Mouse (Mus musculus): ENCODE results near the gene Il31ra. TPM values are rescaled to one million over a fixed set of nuclear protein-coding genes. Genes with fewer than 3 reads are reported as not detected.

The Il31ra gene
- total and polyA plus RNA-seq, 3 experiments: not detected

DNA sequence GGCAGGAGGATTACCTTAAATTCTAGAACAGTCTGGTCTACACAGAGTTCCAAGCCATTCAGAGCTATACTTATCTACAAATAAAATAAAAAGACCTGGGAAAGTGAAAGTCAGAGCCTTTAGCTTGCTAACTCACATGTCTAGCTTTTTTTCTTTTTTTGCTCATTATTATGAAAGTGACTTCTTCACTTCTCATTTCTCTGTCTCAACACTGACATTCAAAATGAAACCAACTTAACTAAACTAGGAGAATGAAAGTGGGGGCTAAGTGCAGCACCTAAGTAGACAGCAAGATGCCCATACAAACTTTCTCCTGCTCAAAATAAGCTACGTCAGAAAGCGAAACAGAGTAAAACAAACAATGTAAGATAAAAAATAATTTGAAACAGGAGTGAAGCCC lies 8.4 kb upstream of the Il31ra start:
- intact Hi-C loops (cut with DNase I): no loop called here
- H3K9ac ChIP-seq (ENCODE audit: low read depth, low read length): no peak overlapping the region
- no peaks in the 10 kb centered on the region for H3K36me3 ChIP-seq (ENCODE audit: control insufficient read depth, insufficient read depth, low read length)
- WGBS: 87% methylated on average over 2 of the region's 2 CpGs
- H3K27me3 ChIP-seq (ENCODE audit: control insufficient read depth, insufficient read depth, low read length): no peaks in the 10 kb centered on the region
- no peaks in the 10 kb centered on the region for H3K4me1 ChIP-seq (ENCODE audit: control insufficient read depth, insufficient read depth, low read length)
- H3K27ac ChIP-seq: no peak overlapping the region
- TF ChIP-seq POLR2A (IDR thresholded peaks at IDR 0.05; ENCODE audit: insufficient read depth, low read depth, low read length) (no peak), CTCF (IDR thresholded peaks at IDR 0.05) (no peak), EP300 (IDR thresholded peaks at IDR 0.05; ENCODE audit: insufficient read depth, low read depth, low read length) (no peak)
- H3K4me3 ChIP-seq: no peak overlapping the region
- no peak for DNase-seq
- H3K79me2 ChIP-seq (replicated peaks; ENCODE audit: control insufficient read depth, insufficient read depth, low read length): no peaks in the 10 kb centered on the region

DNA sequence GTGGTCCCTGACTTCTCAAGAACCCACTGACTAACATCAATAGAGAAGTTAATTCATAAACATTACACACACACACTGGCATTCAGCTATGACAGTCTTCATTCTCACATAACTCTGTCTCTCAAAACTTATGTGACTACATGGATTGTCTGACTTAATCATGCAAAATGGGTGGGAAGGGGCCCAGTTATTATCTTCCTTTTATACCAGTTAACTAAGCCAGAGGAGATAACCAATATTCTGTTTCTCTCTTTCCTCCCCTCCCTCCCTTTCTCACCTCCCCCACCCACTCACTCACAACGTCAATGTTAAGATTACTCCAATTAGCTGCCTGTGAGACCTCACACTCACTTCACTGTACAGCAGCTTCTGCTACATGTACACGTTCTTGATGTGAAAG lies 3.9 kb downstream of the Il31ra start:
- no peaks in the 10 kb centered on the region for H3K36me3 ChIP-seq (ENCODE audit: control insufficient read depth, insufficient read depth, low read length)
- 30% methylated on average over 2 of the region's 2 CpGs for WGBS
- H3K4me3 ChIP-seq: no peak overlapping the region
- no peaks in the 10 kb centered on the region for H3K79me2 ChIP-seq (replicated peaks; ENCODE audit: control insufficient read depth, insufficient read depth, low read length)
- no peak for TF ChIP-seq EP300 (IDR thresholded peaks at IDR 0.05; ENCODE audit: insufficient read depth, low read depth, low read length)
- TF ChIP-seq POLR2A (IDR thresholded peaks at IDR 0.05; ENCODE audit: insufficient read depth, low read depth, low read length): no peak
- no peak for TF ChIP-seq CTCF (IDR thresholded peaks at IDR 0.05)
- H3K27me3 ChIP-seq (ENCODE audit: control insufficient read depth, insufficient read depth, low read length): 0 out of 2 replicates have a peak, but pooled peaks cover 1% of the 10 kb centered on the region
- intact Hi-C loops (cut with DNase I): no loop called here
- H3K4me1 ChIP-seq (ENCODE audit: control insufficient read depth, insufficient read depth, low read length): no peaks in the 10 kb centered on the region
- H3K9ac ChIP-seq (ENCODE audit: low read depth, low read length): no peak overlapping the region
- no peak overlapping the region for H3K27ac ChIP-seq
- DNase-seq: no peak

DNA sequence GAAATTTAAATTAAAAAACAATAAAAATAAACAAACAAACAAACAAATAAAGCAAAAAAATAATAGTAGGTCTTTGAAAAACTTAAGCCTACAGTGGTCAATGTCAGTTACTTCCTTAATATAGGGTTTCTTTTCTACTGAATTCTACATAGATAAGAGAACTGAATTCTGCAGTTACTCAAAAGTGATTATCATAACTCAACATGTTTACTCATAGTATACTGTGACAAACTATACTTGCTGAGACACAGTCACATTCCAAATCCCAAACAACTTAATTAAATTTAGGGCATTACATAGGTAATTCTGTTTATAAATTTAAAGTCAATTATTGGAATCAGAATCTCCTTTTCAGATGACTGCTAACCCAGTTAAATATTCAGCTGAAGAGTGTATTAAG lies 4.5 kb downstream of the Il31ra start:
- H3K4me1 ChIP-seq (ENCODE audit: control insufficient read depth, insufficient read depth, low read length): no peaks in the 10 kb centered on the region
- H3K4me3 ChIP-seq: no peak overlapping the region
- H3K27me3 ChIP-seq (ENCODE audit: control insufficient read depth, insufficient read depth, low read length): 0 out of 2 replicates have a peak, but pooled peaks cover 1% of the 10 kb centered on the region
- H3K9ac ChIP-seq (ENCODE audit: low read depth, low read length): no peak overlapping the region
- no peak for DNase-seq
- no peak overlapping the region for H3K27ac ChIP-seq
- TF ChIP-seq EP300 (IDR thresholded peaks at IDR 0.05; ENCODE audit: insufficient read depth, low read depth, low read length) (no peak), CTCF (IDR thresholded peaks at IDR 0.05) (no peak), POLR2A (IDR thresholded peaks at IDR 0.05; ENCODE audit: insufficient read depth, low read depth, low read length) (no peak)
- no peaks in the 10 kb centered on the region for H3K79me2 ChIP-seq (replicated peaks; ENCODE audit: control insufficient read depth, insufficient read depth, low read length)
- intact Hi-C loops (cut with DNase I): no loop called here
- H3K36me3 ChIP-seq (ENCODE audit: control insufficient read depth, insufficient read depth, low read length): no peaks in the 10 kb centered on the region

DNA sequence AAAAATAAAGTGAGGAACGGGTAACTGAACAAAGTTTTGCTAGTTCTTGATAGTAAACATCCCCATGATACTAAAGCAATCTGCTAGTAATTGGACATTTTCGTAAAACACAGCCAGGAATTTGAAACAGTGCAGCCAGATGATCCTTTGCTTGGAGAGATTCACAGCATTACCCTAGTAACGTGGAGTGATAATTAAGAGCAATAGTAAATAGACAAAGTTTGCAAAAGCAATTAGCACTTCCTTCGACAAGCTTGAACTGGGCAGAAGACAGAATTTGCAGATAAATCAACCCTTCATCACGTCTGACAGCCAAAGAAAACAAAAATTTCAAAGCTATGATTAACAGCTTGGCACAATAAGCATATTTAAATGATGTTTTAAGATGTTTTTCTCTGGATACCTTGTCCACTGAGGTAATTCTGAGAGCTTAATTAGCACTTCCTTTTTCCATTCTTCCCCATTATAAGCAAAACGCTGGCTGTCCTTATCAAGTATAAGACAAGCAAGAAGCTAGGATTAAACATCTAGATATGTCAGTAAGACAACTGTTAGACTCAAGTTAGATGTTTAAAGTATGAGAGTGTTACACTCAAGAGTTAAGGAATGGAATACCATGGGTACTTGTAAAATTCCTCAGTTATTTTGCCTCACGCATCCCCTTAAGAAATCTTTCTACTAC lies 9.5 kb downstream of the Il31ra start:
- intact Hi-C loops (cut with DNase I): no loop called here

DNA sequence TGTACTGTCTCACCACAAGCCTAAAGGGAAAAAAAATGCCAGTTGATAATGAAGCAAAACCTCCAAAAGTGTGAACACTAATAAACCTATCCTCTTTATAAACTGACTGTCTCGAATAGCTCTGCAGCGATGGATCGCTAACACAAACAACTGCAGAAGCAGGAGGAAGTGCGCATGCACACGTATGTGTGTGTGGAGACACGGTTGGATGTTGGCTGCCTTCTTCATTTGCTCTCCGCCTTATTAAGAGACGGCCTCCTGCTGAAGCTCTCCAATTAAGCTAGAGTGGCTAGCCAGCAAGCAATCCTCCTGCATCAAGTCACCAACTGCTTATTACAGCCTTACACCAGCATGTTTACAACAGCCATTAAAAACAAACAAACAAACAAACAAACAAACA lies 11.9 kb downstream of the Il31ra start:
- no peaks in the 10 kb centered on the region for H3K36me3 ChIP-seq (ENCODE audit: control insufficient read depth, insufficient read depth, low read length)
- intact Hi-C loops (cut with DNase I): no loop called here
- no peaks in the 10 kb centered on the region for H3K79me2 ChIP-seq (replicated peaks; ENCODE audit: control insufficient read depth, insufficient read depth, low read length)
- WGBS: 89% methylated on average over 8 of the region's 8 CpGs
- H3K9ac ChIP-seq (ENCODE audit: low read depth, low read length): no peak overlapping the region
- no peaks in the 10 kb centered on the region for H3K27me3 ChIP-seq (ENCODE audit: control insufficient read depth, insufficient read depth, low read length)
- DNase-seq: no peak
- H3K4me3 ChIP-seq: no peak overlapping the region
- no peaks in the 10 kb centered on the region for H3K4me1 ChIP-seq (ENCODE audit: control insufficient read depth, insufficient read depth, low read length)
- TF ChIP-seq EP300 (IDR thresholded peaks at IDR 0.05; ENCODE audit: insufficient read depth, low read depth, low read length) (no peak), CTCF (IDR thresholded peaks at IDR 0.05) (no peak), POLR2A (IDR thresholded peaks at IDR 0.05; ENCODE audit: insufficient read depth, low read depth, low read length) (no peak)
- no peak overlapping the region for H3K27ac ChIP-seq

More for the DNA sequence above, 9.5 kb downstream of the Il31ra start:
- H3K27me3 ChIP-seq (ENCODE audit: control insufficient read depth, insufficient read depth, low read length): no peaks in the 10 kb centered on the region
- no peak overlapping the region for H3K9ac ChIP-seq (ENCODE audit: low read depth, low read length)
- 45% methylated on average over 7 of the region's 7 CpGs for WGBS
- H3K27ac ChIP-seq: no peak overlapping the region
- H3K36me3 ChIP-seq (ENCODE audit: control insufficient read depth, insufficient read depth, low read length): no peaks in the 10 kb centered on the region
- no peak for DNase-seq
- no peaks in the 10 kb centered on the region for H3K79me2 ChIP-seq (replicated peaks; ENCODE audit: control insufficient read depth, insufficient read depth, low read length)
- H3K4me3 ChIP-seq: no peak overlapping the region
- H3K4me1 ChIP-seq (ENCODE audit: control insufficient read depth, insufficient read depth, low read length): no peaks in the 10 kb centered on the region
- no peak for TF ChIP-seq CTCF (IDR thresholded peaks at IDR 0.05)
- no peak for TF ChIP-seq EP300 (IDR thresholded peaks at IDR 0.05; ENCODE audit: insufficient read depth, low read depth, low read length)
- no peak for TF ChIP-seq POLR2A (IDR thresholded peaks at IDR 0.05; ENCODE audit: insufficient read depth, low read depth, low read length)

DNA sequence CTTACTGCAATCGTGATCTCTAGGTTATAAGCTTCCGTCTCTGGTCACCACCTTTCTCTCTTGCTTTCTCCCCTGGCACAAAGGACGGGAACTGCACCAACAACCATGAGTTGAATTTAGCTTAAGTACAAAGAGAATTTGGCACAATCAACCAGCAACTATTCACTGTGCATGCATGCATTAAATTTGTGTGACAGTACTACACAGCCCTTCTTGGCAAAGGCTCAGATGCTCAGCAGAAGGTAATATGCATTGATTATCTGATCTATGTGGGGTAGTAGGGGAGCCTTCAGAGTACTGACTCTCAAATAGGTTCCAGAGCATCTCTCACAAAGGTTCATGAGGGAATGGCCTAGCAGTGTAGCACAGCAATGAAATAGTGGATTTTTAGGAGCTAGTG lies 12.4 kb downstream of the Il31ra start:
- Histone ChIP-seq H3K27ac (no peak overlapping the region), H3K4me1 (ENCODE audit: control insufficient read depth, insufficient read depth, low read length) (no peaks in the 10 kb centered on the region), H3K27me3 (ENCODE audit: control insufficient read depth, insufficient read depth, low read length) (no peaks in the 10 kb centered on the region), H3K9ac (ENCODE audit: low read depth, low read length) (no peak overlapping the region), H3K36me3 (ENCODE audit: control insufficient read depth, insufficient read depth, low read length) (no peaks in the 10 kb centered on the region), H3K4me3 (no peak overlapping the region), H3K79me2 (replicated peaks; ENCODE audit: control insufficient read depth, insufficient read depth, low read length) (no peaks in the 10 kb centered on the region)
- no peak for DNase-seq
- no peak for TF ChIP-seq POLR2A (IDR thresholded peaks at IDR 0.05; ENCODE audit: insufficient read depth, low read depth, low read length)
- TF ChIP-seq EP300 (IDR thresholded peaks at IDR 0.05; ENCODE audit: insufficient read depth, low read depth, low read length): no peak
- TF ChIP-seq CTCF (IDR thresholded peaks at IDR 0.05): no peak
- WGBS: 82% methylated on average over 3 of the region's 3 CpGs
- intact Hi-C loops (cut with DNase I): no loop called here
